Mouse (Mus musculus): Measurements from ENCODE around the gene Iqgap1. TPM values are rescaled to one million over a fixed set of nuclear protein-coding genes. Genes with fewer than 3 reads are reported as not detected.
"Not testable (repeated sequence)": the region's sequence is repeated elsewhere in the genome, so short reads cannot be mapped to it uniquely, and the experiment has no call there.

Iqgap1 gene
- polyA plus RNA-seq, 1 experiment from 2014 or later = 92.3 TPM

DNA sequence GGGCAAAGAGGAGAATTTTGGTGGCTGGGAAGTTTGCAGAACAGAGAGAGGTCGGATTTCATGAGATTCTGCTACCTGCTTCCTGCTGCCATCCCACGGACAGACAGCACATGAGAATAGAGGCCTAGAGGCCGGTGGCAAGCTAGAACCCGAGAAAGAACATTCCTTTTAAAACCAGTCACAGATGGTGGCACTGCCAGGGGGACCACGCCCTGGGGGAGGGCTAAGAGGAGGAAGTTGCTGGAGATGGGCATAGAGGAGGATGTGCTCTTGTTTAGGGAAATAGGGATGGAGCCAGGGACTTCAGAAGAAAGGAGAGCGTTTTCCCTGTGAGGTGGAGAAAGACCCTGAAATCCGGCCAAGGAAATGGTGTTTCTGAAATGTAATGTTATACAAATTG is 12.5 kb upstream of the Iqgap1 start:
- Histone ChIP-seq H3K36me3 (ENCODE audit: insufficient read depth) (no peaks in the 10 kb centered on the region), H3K27me3 (ENCODE audit: insufficient read depth, low read length) (no peaks in the 10 kb centered on the region), H3K9ac (no peak overlapping the region), H3K27ac (ENCODE audit: low read depth) (no peak overlapping the region), H3K4me2 (no peak overlapping the region), H3K4me3 (ENCODE audit: low read depth, low read length) (no peak overlapping the region), H3K4me1 (ENCODE audit: insufficient read depth) (no peaks in the 10 kb centered on the region), H3K9me3 (ENCODE audit: low read depth, low read length) (no peaks in the 10 kb centered on the region)
- WGBS = 37% methylated on average over 7 of the region's 7 CpGs
- no peak for TF ChIP-seq CTCF (IDR thresholded peaks at IDR 0.05; ENCODE audit: low read depth)
- DNase-seq = no peak
- ATAC-seq (ENCODE audit: insufficient read depth) = no peak

DNA sequence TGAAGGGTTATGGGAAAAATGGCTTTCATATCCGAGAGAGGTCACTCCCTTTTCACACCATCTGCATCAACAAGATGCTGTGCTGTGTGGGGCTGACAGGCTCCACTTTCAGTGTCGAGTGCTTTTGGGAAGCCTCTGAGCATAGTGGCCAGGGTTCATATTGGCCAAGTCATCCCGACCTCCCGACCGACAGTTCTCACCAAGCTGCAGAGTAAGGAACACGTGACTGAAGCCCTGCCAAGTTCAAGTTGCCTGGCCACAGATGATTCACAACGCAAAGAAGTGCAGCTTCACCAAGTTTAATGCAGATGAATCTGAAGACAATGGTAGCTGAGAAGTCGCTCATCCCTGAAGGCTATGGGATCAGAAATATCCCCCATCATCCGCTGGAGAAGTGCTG is 12.0 kb upstream of the Iqgap1 start:
- peak; percentile 35 for DNase-seq
- Histone ChIP-seq H3K27ac (ENCODE audit: low read depth) (no peak overlapping the region), H3K9ac (no peak overlapping the region), H3K36me3 (ENCODE audit: insufficient read depth) (no peaks in the 10 kb centered on the region), H3K4me1 (ENCODE audit: insufficient read depth) (peaks cover 3% of the 10 kb centered on the region; the same call in 1 of the 2 replicates), H3K27me3 (ENCODE audit: insufficient read depth, low read length) (no peaks in the 10 kb centered on the region), H3K4me2 (no peak overlapping the region), H3K9me3 (ENCODE audit: low read depth, low read length) (no peaks in the 10 kb centered on the region), H3K4me3 (ENCODE audit: low read depth, low read length) (no peak overlapping the region)
- no peak for ATAC-seq (ENCODE audit: insufficient read depth)
- no peak for TF ChIP-seq CTCF (IDR thresholded peaks at IDR 0.05; ENCODE audit: low read depth)
- 39% methylated on average over 9 of the region's 9 CpGs for WGBS

DNA sequence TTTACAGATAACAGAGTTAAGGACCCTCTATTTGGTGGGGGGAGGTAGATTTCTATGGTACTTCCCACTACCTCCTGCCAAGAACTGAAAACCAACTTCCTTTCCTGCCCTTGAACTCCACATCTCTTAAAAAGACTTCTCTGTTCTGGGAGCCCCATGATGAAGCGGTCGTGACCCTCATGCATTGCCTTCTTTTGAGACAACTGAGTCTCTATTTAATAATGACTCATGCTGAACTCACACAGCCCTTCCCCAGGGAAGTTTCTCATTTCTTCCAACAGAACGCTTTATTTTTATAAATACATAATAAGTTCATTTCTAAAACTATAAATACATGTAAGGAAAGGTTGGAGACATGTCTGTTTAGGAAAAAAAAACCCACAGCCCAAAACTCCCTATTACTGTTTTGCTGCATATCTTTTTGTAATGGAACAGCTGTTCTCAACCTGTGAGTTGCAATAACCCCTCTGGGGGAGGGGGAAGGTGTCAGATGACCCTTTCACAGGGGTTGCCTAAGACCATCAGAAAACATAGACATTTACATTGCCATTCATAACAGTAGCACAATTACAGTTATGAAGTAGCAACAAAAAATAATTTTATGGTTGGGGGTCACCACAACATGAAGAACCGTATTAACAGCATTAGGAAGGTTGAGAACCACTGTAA is 10.3 kb upstream of the Iqgap1 start:
- TF ChIP-seq CTCF (IDR thresholded peaks at IDR 0.05; ENCODE audit: low read depth) = no peak
- WGBS = 55% methylated on average over 4 of the region's 4 CpGs
- Histone ChIP-seq H3K36me3 (ENCODE audit: insufficient read depth) (no peaks in the 10 kb centered on the region), H3K9me3 (ENCODE audit: low read depth, low read length) (no peaks in the 10 kb centered on the region), H3K9ac (no peak overlapping the region), H3K4me3 (ENCODE audit: low read depth, low read length) (no peak overlapping the region), H3K27me3 (ENCODE audit: insufficient read depth, low read length) (no peaks in the 10 kb centered on the region), H3K4me1 (ENCODE audit: insufficient read depth) (peaks cover 9% of the 10 kb centered on the region; the same call in 1 of the 2 replicates), H3K4me2 (no peak overlapping the region), H3K27ac (ENCODE audit: low read depth) (0 out of 2 replicates have a peak overlapping the region, but pooled peaks have one; percentile 19)
- ATAC-seq (ENCODE audit: insufficient read depth) (no peak), DNase-seq (no peak)

DNA sequence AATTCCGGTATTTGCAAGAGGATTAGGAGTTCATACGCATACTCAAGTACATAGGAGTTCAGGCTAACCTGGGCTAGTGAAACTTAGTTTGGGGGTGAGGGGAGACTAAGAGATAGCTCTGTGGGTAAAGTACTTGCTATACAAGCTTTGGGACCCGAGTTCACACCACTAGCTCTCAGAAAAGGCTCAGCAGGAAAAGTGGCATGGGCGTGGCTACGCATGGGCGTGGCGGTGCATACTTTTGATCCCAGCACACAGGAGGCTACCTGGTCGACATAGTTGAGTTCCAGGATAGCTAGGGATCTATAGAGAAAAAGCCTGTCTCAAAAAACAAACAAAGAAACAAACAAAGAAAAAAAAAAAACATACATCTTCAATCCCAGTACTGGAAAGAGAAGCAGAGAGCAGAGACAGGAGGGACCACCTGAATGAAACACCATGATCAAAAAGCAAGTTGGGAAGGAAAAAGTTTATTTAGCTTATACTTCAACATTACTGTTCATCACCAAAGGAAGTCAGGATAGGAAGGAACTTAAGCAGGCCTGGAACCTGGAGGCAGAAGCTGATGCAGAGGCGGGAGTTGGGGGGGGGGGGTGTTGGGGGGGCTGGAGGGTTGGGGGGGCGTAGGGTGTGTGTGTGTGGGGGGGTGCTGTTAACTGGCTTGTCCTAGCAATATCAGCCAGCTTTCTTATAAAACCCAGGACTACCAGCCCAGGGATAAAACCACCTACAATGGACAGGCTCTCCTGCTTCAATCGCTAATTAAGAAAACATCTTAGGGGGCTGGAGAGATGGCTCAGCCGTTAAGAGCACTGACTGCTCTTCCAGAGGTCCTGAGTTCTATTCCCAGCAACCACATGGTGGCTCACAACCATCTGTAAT is 8.1 kb upstream of the Iqgap1 start:
- no peak for ATAC-seq (ENCODE audit: insufficient read depth)

DNA sequence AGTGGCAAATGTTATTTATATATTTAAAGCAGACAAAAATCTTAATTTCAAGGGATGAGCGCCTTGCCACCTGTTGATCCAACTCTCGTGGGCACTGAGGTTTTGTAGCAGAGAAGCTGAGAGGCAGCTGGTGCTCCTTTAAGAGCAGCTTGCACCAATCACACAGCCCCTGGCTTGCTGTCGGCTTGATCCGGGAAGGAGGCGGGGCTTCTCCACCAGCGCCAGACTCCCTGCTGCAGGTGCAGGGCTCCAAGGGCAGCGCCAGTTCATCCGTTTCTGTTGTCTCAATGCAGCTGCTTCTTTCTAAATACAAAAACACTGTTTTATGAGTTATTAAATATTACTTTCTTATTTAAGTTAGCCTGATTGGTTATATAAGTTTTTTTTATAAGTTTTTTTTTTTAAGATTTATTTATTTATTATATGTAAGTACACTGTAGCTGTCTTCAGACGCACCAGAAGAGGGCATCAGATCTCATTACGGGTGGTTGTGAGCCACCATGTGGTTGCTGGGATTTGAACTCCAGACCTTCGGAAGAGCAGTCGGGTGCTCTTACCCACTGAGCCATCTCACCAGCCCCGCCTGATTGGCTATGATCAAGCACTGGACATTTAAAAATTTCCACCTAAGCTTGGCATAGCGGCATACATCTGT is 7.3 kb upstream of the Iqgap1 start:
- 0 out of 2 replicates have a peak overlapping the region, but pooled peaks have one; percentile 32 for H3K4me2 ChIP-seq
- not testable (repeated sequence) for H3K27ac ChIP-seq (ENCODE audit: low read depth); H3K4me3 ChIP-seq (ENCODE audit: low read depth, low read length); H3K9me3 ChIP-seq (ENCODE audit: low read depth, low read length); H3K36me3 ChIP-seq (ENCODE audit: insufficient read depth); H3K4me1 ChIP-seq (ENCODE audit: insufficient read depth); H3K9ac ChIP-seq; H3K27me3 ChIP-seq (ENCODE audit: insufficient read depth, low read length)
- peak; percentile 85 for ATAC-seq (ENCODE audit: insufficient read depth)
- WGBS = 15% methylated on average over 13 of the region's 14 CpGs
- DNase-seq = peak; percentile 82

More for the DNA sequence above, 8.1 kb upstream of the Iqgap1 start:
- Histone ChIP-seq H3K36me3 (ENCODE audit: insufficient read depth) (no peaks in the 10 kb centered on the region), H3K9ac (no peak overlapping the region), H3K4me2 (no peak overlapping the region), H3K27me3 (ENCODE audit: insufficient read depth, low read length) (no peaks in the 10 kb centered on the region), H3K4me1 (ENCODE audit: insufficient read depth) (peaks cover 9% of the 10 kb centered on the region; the same call in 1 of the 2 replicates), H3K27ac (ENCODE audit: low read depth) (no peak overlapping the region), H3K9me3 (ENCODE audit: low read depth, low read length) (no peaks in the 10 kb centered on the region), H3K4me3 (ENCODE audit: low read depth, low read length) (no peak overlapping the region)
- no peak for TF ChIP-seq CTCF (IDR thresholded peaks at IDR 0.05; ENCODE audit: low read depth)
- 30% methylated on average over 12 of the region's 12 CpGs for WGBS
- DNase-seq = peak; percentile 32

DNA sequence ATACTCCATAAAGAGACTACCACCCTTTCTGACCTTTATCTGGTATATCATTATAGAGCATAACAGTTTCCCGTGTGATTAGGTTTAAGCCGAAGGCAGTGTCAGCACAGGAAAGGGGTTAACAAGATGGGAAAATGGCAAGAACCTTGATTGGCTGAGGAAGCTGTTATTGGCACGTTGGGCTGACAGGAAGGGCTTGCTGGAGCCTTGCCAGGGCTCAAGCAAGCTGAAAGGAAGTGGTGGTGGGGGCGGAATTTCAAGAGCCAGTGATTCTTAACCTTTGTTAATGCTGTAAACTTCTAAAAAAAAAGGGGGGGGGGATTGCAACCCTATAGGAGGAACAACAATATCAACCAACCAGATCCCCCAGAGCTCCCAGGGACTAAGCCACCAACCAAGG is 6.4 kb upstream of the Iqgap1 start:
- no peaks in the 10 kb centered on the region for H3K27me3 ChIP-seq (ENCODE audit: insufficient read depth, low read length)
- no peak overlapping the region for H3K4me2 ChIP-seq
- H3K4me3 ChIP-seq (ENCODE audit: low read depth, low read length) = no peak overlapping the region
- H3K36me3 ChIP-seq (ENCODE audit: insufficient read depth) = no peaks in the 10 kb centered on the region
- 20% methylated on average over 4 of the region's 4 CpGs for WGBS
- peak; percentile 87 for DNase-seq
- H3K9me3 ChIP-seq (ENCODE audit: low read depth, low read length) = no peaks in the 10 kb centered on the region
- TF ChIP-seq CTCF (IDR thresholded peaks at IDR 0.05; ENCODE audit: low read depth) = no peak
- no peak overlapping the region for H3K9ac ChIP-seq
- no peak overlapping the region for H3K27ac ChIP-seq (ENCODE audit: low read depth)
- H3K4me1 ChIP-seq (ENCODE audit: insufficient read depth) = peaks cover 9% of the 10 kb centered on the region; the same call in 1 of the 2 replicates
- ATAC-seq (ENCODE audit: insufficient read depth) = no peak
